ENCODE assay signal across 8 mouse cellular contexts in the genomic region with DNA sequence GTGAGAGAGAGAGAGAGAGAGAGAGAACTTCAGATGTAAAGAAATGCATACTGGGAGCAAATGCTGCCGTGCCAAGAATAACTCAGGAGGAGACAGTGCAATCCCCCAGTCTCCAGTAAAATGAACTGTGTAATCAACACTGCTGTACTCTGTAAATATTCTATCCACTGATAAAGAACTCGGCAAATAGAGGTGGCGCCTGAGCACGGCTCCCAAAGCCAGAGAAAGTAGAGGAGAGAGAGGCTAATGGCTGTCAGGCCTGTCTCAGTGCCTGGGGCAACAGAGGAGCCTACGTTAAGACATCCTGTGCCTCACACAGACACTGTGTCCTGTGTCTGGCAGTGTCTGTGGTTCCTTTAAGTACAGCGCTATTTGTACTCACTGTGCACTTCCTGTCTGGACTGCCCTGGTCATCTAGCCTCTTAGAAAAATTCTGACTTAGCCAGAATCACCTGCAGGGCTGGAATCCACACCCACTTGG.
DNase-seq lines count a peak whose midpoint lies in the region; ATAC-seq and TF ChIP-seq lines count a peak whose summit lies in the region.

No protein-coding gene starts in this region.

- no peaks in the 10 kb centered on the region for H3K9me3 ChIP-seq in embryonic facial prominence, embryonic 10.5 days
- H3K9me3 ChIP-seq in kidney, embryonic 16.5 days (ENCODE audit: low read length), result no peaks in the 10 kb centered on the region

- TF ChIP-seq CTCF in gastrocnemius, adult 2 months (IDR thresholded peaks at IDR 0.05), result no peak

- peak overlapping the region; percentile 43 for H3K27ac ChIP-seq in gastrocnemius, adult 2 months
- 0 out of 2 replicates have a peak overlapping the region, but pooled peaks have one; percentile 11 for H3K27ac ChIP-seq in embryonic facial prominence, embryonic 10.5 days (replicated peaks)
- H3K27ac ChIP-seq in kidney, embryonic 16.5 days (ENCODE audit: low read length), result peak overlapping the region; percentile 68

- H3K36me3 ChIP-seq in embryonic facial prominence, embryonic 10.5 days (replicated peaks), result no peaks in the 10 kb centered on the region
- H3K36me3 ChIP-seq in kidney, embryonic 16.5 days (ENCODE audit: insufficient read depth, low read length), result no peaks in the 10 kb centered on the region

- H3K4me2 ChIP-seq in kidney, embryonic 16.5 days (replicated peaks; ENCODE audit: low read depth, low read length), result no peak overlapping the region

- no peak overlapping the region for H3K9ac ChIP-seq in kidney, embryonic 16.5 days (replicated peaks; ENCODE audit: low read length)

- WGBS in embryonic facial prominence, embryonic 10.5 days, result 35% methylated on average over 6 of the region's 6 CpGs
- 17% methylated on average over 6 of the region's 6 CpGs for WGBS in kidney, embryonic 16.5 days

- no peak for DNase-seq in gastrocnemius, adult 2 months
- DNase-seq in gastrocnemius, postnatal 14 days, result no peak
- DNase-seq in embryonic facial prominence, embryonic 10.5 days (ENCODE audit: low spot score), result no peak
- peak; percentile 57 for DNase-seq in lung, postnatal 36 days
- DNase-seq in cerebellum, adult 11 months, result no peak
- DNase-seq in right cerebral cortex, postnatal 4 days, result no peak

- H3K4me1 ChIP-seq in embryonic facial prominence, embryonic 10.5 days, result peaks cover 23% of the 10 kb centered on the region
- peaks cover 20% of the 10 kb centered on the region for H3K4me1 ChIP-seq in kidney, embryonic 16.5 days (ENCODE audit: insufficient read depth, low read length)

- peak; percentile 63; the same call in 1 of the 2 replicates for ATAC-seq in kidney, embryonic 16.5 days (ENCODE audit: low FRiP score, low TSS enrichment)
- no peak for ATAC-seq in inflammation-experienced regulatory T-cells, adult 6 months

- intact Hi-C loops in gastrocnemius, adult 2 months (cut with DNase I), result no loop called here
- intact Hi-C loops in gastrocnemius, postnatal 14 days (cut with DNase I; ENCODE audit: low total_unique reads), result no loop called here

- no peak overlapping the region for H3K4me3 ChIP-seq in gastrocnemius, adult 2 months
- H3K4me3 ChIP-seq in embryonic facial prominence, embryonic 10.5 days, result no peak overlapping the region
- no peak overlapping the region for H3K4me3 ChIP-seq in kidney, embryonic 16.5 days (ENCODE audit: low read length)

- H3K27me3 ChIP-seq in embryonic facial prominence, embryonic 10.5 days (replicated peaks; ENCODE audit: low read depth, poor library complexity, severe bottlenecking), result no peaks in the 10 kb centered on the region
- no peaks in the 10 kb centered on the region for H3K27me3 ChIP-seq in kidney, embryonic 16.5 days (ENCODE audit: insufficient read depth, low read length)

Comparison
In these comparisons a context has a peak if more than half of its experiments do, and no peak if none do; other contexts are left out.
1. H3K27ac ChIP-seq: peak in every context shown above with its lines; median percentile 68 in kidney, embryonic 16.5 days; 43 in gastrocnemius, adult 2 months; 11 in embryonic facial prominence, embryonic 10.5 days.